Comparison of ENCODE assay signal across 11 mouse cellular contexts in genomic region chr3:98510414-98510813, GRCm38 (mm10). TPM values are rescaled to one million over a fixed set of nuclear protein-coding genes. Genes with fewer than 3 reads are reported as not detected.
"Had no signal": no experiment of that assay in that cellular context is flagged by ENCODE, and none has a peak within 500 bp of the region (broad histone marks: within the 10 kb centered on the region; RNA-seq: fewer than 3 reads in every experiment).

TSS of gene Hsd3b4 (minus strand) at chr3:98510514.

RNA-seq across cellular contexts. Expression of gene Hsd3b4, which starts in this region (rescaled TPM):
- polyA plus RNA-seq: neural tube, embryonic 13.5 days; neural tube, embryonic 14.5 days; neural tube, embryonic 15.5 days; small intestine, adult 2 months; spleen, adult 2 months; stomach, embryonic 14.5 days; stomach, embryonic 15.5 days; stomach, embryonic 16.5 days; stomach, postnatal 0 days; thymus, postnatal 0 days; urinary bladder, adult 2 months had no signal
